Mouse (Mus musculus) lung, postnatal 10 days (tissue): Measurements from ENCODE around the gene Rnpepl1.
A peak's percentile ranks its signal among the peaks of the same experiment; 100 is the strongest.

Experiments
- DNase-seq: peaks from one replicate; pipeline ENCODE4 v3.0.0; 2021

The Rnpepl1 gene

DNA sequence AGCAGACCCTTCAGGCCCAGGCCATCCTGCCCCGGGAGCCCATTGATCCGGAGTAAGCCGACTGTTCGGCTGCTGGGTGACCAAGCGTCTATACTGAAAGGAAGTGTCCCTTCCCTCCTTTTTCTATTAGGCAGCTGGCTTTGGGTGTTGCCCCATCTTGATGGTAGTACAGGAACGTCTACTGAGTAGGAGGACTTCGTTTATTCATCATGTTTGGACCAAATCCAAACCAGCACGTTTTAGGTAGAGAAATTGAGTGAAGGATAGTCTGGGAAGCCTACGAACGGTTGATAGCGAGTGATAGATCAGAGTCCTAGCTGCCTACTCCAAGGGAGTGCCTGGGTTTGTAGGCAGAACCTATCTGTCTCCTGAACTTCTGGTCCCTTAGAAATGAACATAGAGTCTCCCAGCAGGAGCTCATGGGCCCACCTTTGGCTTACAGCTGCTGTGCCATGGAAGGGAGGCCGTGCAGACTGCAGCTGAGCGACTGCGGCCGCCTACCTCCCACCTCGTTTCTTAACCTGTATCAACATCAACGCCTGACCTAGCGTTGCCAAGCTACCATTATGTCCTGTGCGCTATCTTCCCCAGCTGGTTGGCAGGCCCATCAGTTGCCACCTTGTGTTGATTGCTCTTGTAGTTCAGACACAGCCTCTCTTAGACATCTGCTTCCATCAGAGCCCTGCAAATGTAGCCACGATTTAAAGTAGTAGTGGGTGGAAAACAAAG lies 2.8 kb upstream of the Rnpepl1 start:
- no peak for DNase-seq

DNA sequence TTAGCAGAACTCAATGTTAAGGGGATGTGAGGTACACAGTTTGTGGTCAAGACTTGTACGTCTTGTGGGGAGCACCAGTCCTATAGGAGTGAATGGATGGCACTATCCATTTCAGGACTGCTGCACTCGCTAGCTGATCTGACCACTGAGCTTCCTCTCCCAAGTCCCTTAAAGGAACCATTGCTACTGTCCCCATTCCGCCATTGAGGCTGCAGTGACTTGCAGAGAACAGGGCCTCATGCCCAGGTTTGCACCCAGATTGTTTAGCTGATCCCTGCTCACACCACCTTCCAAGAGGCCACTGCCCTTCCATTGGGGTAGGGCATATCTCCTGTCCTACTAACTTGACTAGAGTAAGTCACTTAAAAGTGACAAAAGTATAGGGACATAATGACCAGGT lies 1.9 kb upstream of the Rnpepl1 start:
- no peak for DNase-seq

DNA sequence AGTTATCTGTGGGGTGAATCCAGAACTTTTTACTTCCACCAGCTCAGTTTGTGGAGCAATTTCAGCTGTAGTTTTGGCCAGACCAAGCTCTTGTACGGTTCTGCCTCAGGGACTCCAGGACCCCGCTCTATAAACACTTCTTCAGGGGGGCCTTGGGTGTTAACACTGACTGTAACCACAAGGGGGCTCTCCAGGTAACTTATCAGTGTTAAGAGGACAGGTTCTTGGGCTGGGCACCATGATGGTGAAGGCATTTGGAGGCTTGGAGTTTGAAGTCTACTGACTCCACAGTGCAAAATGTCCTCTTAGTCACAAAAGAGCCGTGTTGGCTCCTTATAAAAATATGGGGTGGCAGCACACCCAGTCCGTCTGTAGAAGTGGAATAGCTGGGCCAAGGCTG lies 1.5 kb upstream of the Rnpepl1 start:
- DNase-seq: no peak

DNA sequence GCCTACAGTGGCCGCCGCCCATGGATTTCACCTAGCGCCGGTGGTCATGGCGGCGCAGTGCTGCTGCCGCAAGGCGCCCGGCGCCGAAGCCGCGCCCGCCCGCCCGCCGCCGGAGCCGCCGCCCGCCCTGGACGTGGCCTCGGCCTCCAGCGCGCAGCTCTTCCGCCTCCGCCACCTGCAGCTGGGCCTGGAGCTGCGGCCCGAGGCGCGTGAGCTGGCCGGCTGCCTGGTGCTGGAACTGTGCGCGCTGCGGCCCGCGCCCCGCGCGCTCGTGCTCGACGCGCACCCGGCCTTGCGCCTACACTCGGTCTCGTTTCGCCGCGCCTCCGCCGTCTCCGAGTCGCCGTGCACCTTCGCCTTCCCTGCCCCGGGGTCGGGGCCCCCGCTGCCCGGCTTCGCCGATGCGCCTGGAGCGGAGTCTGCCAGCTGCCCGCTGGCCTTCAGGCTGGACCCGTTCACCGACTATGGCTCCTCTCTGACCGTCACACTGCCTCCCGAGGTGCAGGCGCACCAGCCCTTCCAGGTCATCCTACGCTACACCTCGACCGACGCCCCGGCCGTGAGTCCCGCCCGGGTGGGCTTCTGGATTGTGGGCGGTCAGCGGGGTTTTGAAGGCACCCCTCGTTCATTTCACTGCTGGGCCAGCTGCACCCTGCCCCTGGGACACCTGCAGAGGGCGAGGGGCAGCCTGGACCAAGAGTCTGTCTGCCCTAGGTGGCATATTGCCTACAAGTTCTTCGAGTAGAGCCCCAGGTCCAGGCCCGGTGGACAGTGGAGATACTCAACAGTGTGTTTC lies 540 bp downstream of the Rnpepl1 start:
- DNase-seq: peak; percentile 63

DNA sequence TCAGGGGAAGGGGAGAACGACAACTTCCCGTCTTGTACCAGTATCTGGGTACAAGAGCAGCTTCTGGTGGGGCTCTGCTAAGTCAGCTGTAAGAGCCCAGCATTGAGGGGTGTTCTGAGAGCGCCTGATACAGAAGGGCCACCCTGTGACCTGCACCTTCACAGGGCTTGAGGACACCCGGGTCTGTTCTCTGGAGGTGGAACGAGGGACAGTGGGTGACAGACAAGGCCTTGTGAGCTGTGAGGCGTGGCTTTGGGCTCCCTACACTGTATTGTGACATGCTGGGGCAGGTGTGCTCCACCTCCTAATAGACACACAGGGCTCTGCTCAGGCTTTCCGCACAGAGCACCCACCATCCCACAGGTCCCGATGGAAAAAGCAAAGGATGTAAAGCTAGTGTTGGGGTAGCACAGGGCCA lies 1.1 kb downstream of the Rnpepl1 start:
- DNase-seq: no peak

DNA sequence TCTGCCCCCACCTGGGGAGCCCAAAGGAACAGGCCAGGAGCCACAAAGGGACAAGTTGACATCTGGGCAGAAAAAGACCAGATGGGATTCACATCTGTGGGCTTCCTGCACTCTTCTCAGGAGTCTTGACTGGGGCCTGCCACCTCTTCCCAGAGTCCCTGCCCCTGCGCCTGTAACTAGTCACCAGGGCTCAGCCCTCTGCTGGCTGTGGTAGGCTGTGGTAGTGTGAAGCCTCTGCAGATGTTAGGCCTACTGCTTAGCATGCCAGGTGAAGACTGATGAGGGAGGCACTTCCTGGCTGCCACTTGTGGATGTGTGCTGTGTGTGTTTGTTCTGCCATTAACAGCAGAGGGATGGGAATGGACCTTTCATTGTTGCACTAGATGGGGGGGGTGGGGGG lies 1.7 kb downstream of the Rnpepl1 start:
- no peak for DNase-seq

DNA sequence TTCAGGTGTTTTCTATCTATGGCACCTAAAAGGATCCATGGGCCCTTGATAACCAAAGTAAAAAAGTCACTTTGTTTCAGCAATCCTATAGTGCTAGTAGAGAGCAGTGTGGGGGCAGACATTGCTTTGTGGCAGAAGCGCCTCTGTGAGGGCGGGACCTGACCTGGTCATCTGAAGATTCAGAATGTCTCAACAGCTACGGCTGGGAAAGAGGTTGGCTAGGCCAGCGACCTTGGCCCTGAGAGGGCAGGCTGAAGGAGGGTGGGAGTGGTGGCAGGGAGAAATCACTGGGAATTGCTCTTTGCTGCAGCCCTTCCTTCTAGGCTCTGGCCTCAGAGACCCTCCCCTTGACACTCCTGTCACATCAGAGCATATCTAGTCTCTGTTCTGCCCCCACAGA lies 3.7 kb downstream of the Rnpepl1 start:
- no peak for DNase-seq

DNA sequence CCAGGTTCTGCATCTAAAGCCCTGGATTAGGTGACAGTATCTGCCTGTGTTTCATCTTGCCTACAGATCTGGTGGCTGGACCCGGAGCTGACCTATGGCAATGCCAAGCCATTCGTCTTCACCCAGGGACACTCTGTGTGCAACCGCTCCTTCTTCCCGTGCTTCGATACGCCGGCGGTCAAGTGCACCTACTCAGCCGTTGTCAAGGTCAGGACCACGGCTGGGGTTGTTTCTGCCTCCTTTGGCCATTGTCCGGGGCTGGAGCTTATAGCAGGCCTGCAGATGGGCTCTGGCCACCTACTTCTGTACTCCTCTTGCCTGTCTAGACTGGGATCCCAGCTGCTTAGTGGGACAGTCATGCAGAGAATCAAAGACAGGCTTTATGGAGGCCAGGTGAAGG lies 4.4 kb downstream of the Rnpepl1 start:
- no peak for DNase-seq

DNA sequence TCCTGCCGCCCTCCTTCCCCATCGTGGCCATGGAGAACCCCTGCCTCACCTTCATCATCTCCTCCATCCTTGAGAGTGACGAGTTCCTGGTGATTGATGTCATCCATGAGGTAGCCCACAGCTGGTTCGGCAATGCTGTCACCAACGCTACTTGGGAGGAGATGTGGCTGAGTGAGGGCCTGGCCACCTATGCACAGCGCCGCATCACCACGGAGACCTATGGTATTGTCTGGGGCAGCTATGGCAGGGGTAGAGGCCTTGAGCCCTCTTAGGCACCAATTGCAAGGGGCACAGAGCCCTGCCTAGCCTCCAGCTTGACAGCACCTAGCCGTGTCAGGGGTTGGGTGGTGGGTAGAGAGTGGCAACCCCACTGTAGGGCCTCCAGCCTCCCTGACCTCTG lies 6.1 kb downstream of the Rnpepl1 start:
- DNase-seq: no peak

DNA sequence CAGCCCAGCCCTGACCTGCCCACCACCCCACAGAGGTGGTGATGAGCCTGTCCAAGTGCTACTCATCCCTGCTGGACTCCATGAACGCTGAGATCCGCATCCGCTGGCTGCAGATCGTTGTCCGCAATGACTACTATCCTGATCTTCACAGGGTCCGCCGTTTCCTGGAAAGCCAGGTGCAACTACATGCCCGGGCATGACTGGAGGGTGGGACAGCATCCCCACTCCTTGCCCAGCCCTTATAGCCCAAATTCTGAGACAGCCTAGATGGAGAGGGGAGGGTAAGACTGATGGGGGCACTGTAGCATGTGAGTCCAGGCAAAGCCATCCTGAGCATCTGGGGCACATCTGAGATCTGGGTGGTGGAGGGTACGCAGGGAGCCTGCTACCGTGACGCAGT lies 8.6 kb downstream of the Rnpepl1 start:
- DNase-seq: no peak

DNA sequence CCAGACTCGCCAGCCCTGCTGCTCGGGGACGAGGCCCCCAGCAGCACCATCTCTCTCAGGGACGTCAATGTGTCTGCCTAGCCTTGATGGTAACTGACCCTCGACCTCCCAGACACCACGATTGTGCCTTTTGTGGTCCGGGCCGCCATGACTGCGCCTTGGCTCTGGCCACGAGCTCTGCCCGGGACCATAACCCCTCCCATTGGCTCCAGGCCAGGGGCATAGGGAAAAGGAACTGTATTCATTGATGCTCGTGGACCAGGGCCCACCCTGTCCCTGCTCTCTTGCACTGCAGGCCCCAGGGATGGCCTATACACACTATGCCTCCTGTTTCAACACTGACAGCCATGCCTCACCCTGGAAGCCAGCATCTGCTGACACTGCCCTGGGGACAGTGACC lies 9.2 kb downstream of the Rnpepl1 start:
- no peak for DNase-seq

DNA sequence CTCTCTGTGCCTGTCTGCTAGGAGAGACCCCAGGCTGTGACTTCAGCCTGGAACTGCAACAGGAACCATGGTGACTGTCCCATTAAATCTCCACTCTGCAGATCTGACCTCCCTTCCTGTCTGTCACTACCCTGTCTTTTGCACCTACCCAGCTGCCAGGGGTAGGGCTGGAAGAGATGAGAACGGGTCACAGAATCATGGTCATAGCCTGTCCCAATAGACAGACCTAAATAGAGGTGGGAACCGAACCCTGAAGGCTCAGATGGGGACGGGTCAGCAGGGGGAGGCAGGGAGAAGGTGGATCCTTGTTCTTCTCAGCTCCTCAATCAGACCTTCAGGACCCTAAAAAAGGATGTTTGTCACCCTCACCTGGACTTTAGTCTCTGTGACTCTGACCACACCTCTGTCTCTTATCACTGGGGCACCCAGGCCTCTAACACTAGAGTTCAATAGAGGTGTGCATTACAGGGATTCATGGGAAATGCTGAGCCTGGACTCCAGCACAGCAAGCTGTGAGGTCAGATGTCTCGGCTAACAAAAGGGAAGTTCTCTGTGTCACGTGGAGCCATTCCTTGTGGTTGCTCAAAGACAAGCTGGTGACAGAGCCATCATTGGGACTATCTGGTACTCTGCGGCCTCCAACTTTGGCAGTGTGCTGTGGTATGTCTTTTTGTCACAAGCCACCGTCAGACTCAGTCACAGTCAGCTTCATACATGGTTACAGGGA lies 10.1 kb downstream of the Rnpepl1 start:
- DNase-seq: no peak

DNA sequence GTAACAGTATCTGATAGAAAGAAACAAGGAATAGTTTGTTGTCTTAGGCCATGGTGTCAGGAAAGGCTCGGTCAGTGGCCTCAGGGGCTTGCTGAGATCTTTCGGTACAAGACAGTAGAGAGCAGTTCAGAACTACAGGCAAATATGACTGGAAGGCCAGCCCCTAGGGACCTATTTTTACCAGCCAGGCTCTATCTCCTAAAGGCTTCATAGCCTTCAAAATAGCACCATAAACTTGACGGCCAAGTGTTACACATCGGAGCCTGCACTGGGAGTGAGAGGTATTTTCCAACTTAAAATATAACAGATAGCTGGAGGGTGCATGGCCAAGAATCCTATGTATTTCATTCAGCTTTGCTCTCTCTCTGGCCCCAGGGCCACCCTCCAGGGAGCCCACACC lies 10.9 kb downstream of the Rnpepl1 start:
- DNase-seq: no peak

DNA sequence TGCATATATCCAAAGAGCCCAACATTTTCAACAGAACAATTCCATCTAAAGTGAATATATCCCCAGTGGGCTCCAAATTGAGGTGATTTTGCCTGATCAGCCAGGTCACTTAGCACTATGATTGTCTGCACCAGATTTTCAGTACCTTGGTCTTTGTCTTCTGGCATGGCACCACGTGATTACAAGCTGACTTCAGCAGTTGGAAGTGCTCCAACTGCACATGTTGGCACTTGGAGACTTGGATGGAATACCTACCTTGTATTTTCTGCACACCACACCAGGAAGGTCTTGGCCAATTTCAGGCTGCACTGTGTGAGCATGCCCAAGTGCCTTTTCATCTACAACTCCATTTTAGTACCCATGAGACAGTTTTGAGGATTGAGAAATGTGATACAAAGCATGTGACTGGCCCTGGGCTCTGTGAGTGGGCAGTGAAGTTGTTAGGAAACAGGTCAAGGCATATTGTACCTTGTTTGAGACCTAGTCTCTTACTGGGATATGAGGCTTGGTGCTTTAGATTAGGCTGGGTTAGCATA lies 19.7 kb downstream of the Rnpepl1 start:
- no peak for DNase-seq

DNA sequence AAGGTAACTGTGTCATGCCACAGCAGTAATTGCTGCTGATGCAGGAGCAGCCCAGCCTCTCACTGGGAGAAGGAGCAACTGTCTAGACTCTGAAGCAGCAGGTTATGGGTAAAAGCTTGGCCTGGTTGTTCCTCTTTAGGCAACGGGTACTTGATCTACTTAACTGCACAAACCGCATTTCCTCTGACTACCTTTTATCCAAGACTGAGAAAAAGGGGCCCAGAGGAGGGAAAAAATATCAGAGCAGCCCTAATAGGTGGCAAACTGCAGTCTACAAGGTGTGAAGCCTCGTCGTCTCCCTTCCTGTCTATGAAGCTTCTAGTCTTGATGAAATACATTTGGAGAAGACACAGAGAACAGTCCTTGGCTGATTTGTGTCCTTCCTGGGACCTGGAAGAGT lies 23.0 kb downstream of the Rnpepl1 start:
- DNase-seq: no peak

DNA sequence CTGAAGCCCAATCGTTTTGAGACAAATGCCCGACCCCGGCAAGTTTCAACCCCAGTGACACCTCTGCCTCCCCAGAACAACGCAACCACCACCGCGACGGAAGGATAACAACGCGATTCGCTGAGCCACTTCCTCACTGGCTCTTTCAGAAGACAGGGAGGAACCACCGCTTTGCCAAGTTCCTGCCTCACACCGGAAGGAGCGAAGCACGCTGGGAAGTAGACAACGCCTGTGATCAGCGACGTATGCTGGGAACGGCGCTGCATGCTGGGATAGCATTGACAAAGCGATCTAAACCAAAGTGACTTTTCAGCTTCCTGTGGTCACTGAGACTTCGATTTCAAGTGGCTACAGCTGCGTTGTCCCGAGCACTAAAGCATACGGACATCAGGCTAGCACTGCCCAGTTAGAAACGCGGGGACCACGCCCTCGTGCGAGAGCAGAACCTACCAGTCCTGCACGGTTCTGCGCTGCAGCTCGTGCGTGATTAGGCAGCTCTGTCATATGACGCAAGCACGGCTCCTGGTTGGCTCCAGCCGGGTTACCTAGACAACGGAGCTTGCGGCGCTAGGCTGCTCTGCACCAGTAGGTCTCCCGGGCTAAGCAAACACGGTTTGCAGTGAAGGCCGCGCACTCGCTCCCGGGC lies 23.7 kb downstream of the Rnpepl1 start, which contains the start of gene Capn10:
TSS of gene Capn10 (plus strand) at position 195 of the 646 bp plus-strand sequence.
- DNase-seq: peak; percentile 96

DNA sequence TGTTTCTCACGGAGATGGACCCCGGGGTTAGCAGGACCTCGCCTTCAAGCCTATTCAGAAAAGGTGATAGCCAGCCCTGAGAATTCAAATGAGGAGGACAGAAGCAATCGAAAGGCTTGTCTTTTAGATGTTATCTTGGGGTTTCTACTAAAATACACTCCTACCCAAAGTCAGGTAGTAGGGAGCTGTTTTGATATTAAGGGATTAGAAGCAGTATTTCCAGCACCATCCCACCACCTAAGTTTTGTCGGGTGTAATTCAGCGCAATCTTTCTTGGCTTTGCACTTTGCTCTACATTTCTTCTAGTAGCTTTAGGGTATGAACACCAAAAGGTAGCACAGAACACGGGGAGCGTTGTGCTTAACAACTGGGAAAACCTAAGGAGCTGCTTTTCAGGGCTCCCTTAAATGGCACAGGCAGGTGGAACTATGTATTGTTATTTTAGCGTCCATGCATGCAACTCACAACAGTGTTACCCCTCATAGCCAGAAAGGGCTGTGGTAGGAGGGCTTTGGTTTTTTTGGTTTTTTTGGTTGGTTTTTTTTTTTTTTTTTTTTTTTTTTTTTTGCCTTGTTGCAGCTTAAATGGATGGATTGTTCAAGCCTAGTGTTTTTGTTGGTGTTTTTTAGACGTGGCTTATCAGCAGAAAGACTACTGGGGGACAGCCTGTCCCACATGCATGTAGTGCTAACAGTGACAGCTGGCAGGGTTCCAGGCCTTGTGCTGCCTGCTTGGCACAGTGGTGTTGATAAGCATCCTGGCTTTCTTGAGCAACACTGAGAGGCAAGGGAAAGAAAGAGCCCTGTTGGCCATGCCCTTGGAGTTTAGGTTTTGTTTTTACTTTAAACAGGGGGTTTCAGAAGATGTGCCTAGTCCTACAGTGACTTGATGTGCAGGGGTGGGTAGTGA lies 24.7 kb downstream of the Rnpepl1 start:
- peak; percentile 42 for DNase-seq

DNA sequence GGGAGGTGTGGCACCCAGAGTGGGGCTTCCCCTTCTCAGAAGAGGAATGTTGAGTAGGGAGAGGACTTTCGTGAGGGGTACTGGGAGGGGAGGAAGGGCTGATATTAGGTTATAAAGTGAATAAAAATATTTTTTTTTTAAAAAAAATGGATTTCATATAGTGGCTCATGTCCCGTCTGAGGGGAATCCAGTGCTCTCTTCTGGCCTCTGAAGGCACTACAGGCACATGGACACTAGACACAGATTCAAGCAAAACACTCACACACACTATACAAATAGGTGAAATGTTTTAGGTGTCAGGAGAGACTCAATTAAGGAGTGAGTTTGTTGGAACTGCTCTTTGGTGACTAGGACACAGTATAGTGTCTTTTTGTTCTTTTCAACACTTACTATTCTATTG lies 25.4 kb downstream of the Rnpepl1 start:
- no peak for DNase-seq

DNA sequence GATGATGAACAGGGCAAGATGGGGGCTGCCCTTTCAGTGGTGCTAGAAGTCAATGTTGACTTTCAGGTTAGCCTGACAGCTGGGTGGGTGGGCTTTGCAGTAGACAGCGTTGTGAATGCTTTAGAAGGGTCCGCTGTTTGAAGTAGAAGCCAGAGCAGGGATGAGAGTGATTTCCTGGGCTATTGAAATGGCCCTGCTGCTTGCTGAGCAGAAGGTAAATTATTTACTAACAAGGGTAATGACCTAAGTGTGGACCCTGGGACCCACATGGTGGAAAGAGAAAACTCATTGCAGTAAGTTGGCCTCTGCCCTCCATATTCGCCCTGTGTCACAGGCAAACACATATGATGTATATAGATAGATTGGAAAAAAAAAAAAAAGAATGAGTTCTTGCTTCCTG lies 25.9 kb downstream of the Rnpepl1 start:
- no peak for DNase-seq

DNA sequence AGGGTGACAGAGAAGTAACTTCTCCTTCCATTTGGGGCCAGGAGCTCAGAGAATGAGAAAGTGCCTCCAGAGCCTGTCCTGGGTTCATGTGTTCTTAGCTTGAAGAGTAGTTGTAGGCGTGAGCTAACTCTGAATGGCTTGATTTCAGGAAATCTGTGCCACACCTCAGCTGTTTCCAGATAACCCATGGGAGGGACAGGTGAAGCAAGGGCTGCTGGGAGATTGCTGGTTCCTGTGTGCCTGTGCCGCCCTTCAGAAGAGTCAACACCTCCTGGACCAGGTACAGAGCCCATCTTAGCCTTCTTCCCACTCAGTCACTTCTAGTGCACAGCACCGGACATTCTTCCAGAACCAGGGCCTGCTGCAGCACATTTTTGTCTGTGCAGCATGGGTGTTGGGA lies 27.2 kb downstream of the Rnpepl1 start:
- DNase-seq: no peak

DNA sequence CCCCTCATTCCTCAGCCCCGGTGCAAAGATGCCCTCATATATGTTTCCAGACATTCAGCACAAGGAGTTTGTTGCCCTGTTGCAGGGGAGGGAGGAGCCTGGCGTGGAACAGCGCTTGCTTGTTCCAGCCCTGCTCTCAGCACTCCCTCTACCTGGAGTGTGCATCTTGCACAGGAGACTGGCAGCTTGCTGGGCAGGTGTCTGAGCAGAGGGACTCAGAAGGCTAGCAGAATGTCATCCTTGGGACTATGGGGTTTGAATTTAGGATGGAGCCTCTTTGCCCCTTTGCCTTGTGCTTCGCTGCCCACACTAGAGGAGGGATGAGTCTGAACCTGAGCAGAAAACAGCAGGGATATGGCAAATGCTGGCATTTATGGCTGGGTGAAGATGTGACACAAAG lies 29.2 kb downstream of the Rnpepl1 start:
- no peak for DNase-seq
